Mouse (Mus musculus): ENCODE measurements at regions not wholly inside any gene's neighbourhood (a gene's known extent, or its start where the extent isn't known, plus 50 kb on each side); places are given as distances from the start of the nearest gene placed in this dataset.

DNA sequence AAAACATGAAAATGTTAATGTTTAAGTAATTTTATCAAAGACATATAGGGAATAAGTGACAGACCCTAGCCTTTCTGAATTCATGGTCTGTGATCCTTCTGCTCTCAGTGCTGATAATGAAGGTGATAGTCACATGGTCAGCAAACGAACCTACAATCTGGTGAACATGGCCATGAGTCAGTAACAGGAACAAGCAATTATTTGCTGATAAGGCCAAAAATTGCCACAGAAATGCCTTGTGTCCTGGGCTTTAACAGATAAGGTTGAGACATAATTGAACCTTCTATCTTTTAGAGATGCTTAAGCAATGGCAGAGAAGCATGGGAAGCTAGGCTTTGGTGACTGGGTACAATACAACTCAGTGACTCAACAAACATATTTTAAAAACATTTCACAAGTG, 69.2 kb upstream of the Rgs1 start:
- Histone ChIP-seq H3K27me3 (ENCODE audit: control insufficient read depth in 1 of 2, insufficient read depth in 2 of 2, low read length in 2 of 2) (no peaks in the 10 kb centered on the region), H3K9me3 (replicated peaks; ENCODE audit: insufficient read depth, low read length) (no peaks in the 10 kb centered on the region), H3K36me3 (ENCODE audit: control insufficient read depth in 1 of 2, insufficient read depth in 2 of 2, low read length in 2 of 2) (peaks cover 0 to 40% of the 10 kb centered on the region in 2 experiments; a peak in 2 of 4 replicates), H3K9ac (ENCODE audit: control insufficient read depth, low read depth, low read length, poor library complexity, severe bottlenecking) (no peak overlapping the region), H3K79me2 (ENCODE audit: control insufficient read depth, insufficient read depth, low read length, poor library complexity) (no peaks in the 10 kb centered on the region), H3K4me1 (ENCODE audit: control insufficient read depth in 1 of 2, insufficient read depth in 2 of 2, low read length in 2 of 2) (peaks cover 25 to 27% of the 10 kb centered on the region in 2 experiments), H3K27ac (ENCODE audit: control insufficient read depth, low read depth, low read length) (peak overlapping the region; percentile 82), H3K4me3 (ENCODE audit: control insufficient read depth in 1 of 2, insufficient read depth in 1 of 2, low read depth in 2 of 2, low read length in 2 of 2) (no peak overlapping the region)
- peak; percentile 84 for DNase-seq (ENCODE audit: low read depth, low spot score)
- TF ChIP-seq ETS1 (IDR thresholded peaks at IDR 0.05; ENCODE audit: low read depth, low read length) (peak; percentile 92), RAD21 (IDR thresholded peaks at IDR 0.05; ENCODE audit: low read depth, low read length) (no peak), KAT2A (conservative IDR thresholded peaks at IDR 0.05; ENCODE audit: low read depth, low read length) (no peak), MYB (IDR thresholded peaks at IDR 0.05; ENCODE audit: low read depth, low read length) (peak; percentile 67), NRF1 (IDR thresholded peaks at IDR 0.05; ENCODE audit: insufficient read depth, low read depth, low read length, poor library complexity, severe bottlenecking) (no peak), ZKSCAN1 (IDR thresholded peaks at IDR 0.05; ENCODE audit: low read depth, low read length) (no peak), MEF2A (IDR thresholded peaks at IDR 0.05; ENCODE audit: extremely low read depth, insufficient replicate concordance, low read depth, low read length, poor library complexity, severe bottlenecking) (no peak), GATA1 (IDR thresholded peaks at IDR 0.05; ENCODE audit: low read depth, low read length) (peak; percentile 98), CHD1 (IDR thresholded peaks at IDR 0.05; ENCODE audit: low read depth, low read length) (no peak), HCFC1 (IDR thresholded peaks at IDR 0.05; ENCODE audit: low read depth, low read length) (no peak), CTCF (IDR thresholded peaks at IDR 0.05 in 2 of 3, conservative IDR thresholded peaks at IDR 0.05 in 1 of 3; ENCODE audit: control insufficient read depth in 1 of 3, insufficient read depth in 1 of 3, low read depth in 2 of 3, low read length in 3 of 3, poor library complexity in 1 of 3, severe bottlenecking in 1 of 3) (no peak), JUND (IDR thresholded peaks at IDR 0.05; ENCODE audit: low read depth, low read length) (no peak), SIN3A (IDR thresholded peaks at IDR 0.05; ENCODE audit: low read length) (peak; percentile 63), MAZ (IDR thresholded peaks at IDR 0.05; ENCODE audit: low read depth, low read length) (no peak), ZMIZ1 (IDR thresholded peaks at IDR 0.05; ENCODE audit: low read depth, low read length) (no peak), TBP (IDR thresholded peaks at IDR 0.05; ENCODE audit: low read depth, low read length) (0 out of 2 replicates have a peak, but pooled peaks have one; percentile 20), TAL1 (IDR thresholded peaks at IDR 0.05; ENCODE audit: low read length) (peak; percentile 91), TCF12 (IDR thresholded peaks at IDR 0.05; ENCODE audit: low read depth, low read length) (peak; percentile 95), UBTF (IDR thresholded peaks at IDR 0.05; ENCODE audit: borderline replicate concordance, insufficient read depth, low read depth, low read length) (no peak), ZNF384 (IDR thresholded peaks at IDR 0.05; ENCODE audit: low read depth, low read length) (no peak), BHLHE40 (IDR thresholded peaks at IDR 0.05; ENCODE audit: borderline replicate concordance, low read depth, low read length) (peak; percentile 32; the same call in 1 of the 2 replicates), MAFK (IDR thresholded peaks at IDR 0.05; ENCODE audit: borderline replicate concordance, low read depth, low read length) (peak; percentile 90), USF1 (IDR thresholded peaks at IDR 0.05; ENCODE audit: low read depth, low read length) (peak; percentile 90), MYC (IDR thresholded peaks at IDR 0.05; ENCODE audit: low read depth, low read length) (peak; percentile 94), EP300 (IDR thresholded peaks at IDR 0.05; ENCODE audit: low read depth in 1 of 2, low read length in 2 of 2) (peak; percentile 97 to 98), GABPA (IDR thresholded peaks at IDR 0.05; ENCODE audit: low read depth, low read length) (no peak), POLR2AphosphoS2 (IDR thresholded peaks at IDR 0.05; ENCODE audit: low read length) (no peak), POLR2A (IDR thresholded peaks at IDR 0.05; ENCODE audit: control insufficient read depth in 1 of 2, insufficient read depth in 1 of 2, low read depth in 1 of 2, low read length in 2 of 2, poor library complexity in 1 of 2) (no peak), ZC3H11A (IDR thresholded peaks at IDR 0.05; ENCODE audit: low read depth, low read length) (no peak), MXI1 (IDR thresholded peaks at IDR 0.05; ENCODE audit: low read depth, low read length) (no peak), CHD2 (IDR thresholded peaks at IDR 0.05; ENCODE audit: low read length) (no peak), ELF1 (IDR thresholded peaks at IDR 0.05; ENCODE audit: low read depth, low read length) (no peak), E2F4 (IDR thresholded peaks at IDR 0.05; ENCODE audit: borderline replicate concordance, low read depth, low read length) (no peak), USF2 (IDR thresholded peaks at IDR 0.05; ENCODE audit: borderline replicate concordance in 1 of 2, insufficient read depth in 1 of 2, low read depth in 1 of 2, low read length in 2 of 2) (no peak), POLR2AphosphoS5 (IDR thresholded peaks at IDR 0.05; ENCODE audit: borderline replicate concordance, low read depth, low read length) (no peak), MAX (IDR thresholded peaks at IDR 0.05; ENCODE audit: low read length) (peak; percentile 80), SMC3 (IDR thresholded peaks at IDR 0.05; ENCODE audit: low read depth, low read length) (no peak), RCOR1 (IDR thresholded peaks at IDR 0.05; ENCODE audit: low read depth, low read length) (peak; percentile 92)

Measured in MEL (cell line).